Mouse (Mus musculus): ENCODE data around the gene D730048I06Rik. TPM values are rescaled to one million over a fixed set of nuclear protein-coding genes. Genes with fewer than 3 reads are reported as not detected.
"Not testable (repeated sequence)": the region's sequence is repeated elsewhere in the genome, so short reads cannot be mapped to it uniquely, and the experiment has no call there.

D730048I06Rik gene
- polyA plus RNA-seq (2016; fragmentation: Nextera tagmentation; extraction: Ambion mirVana), result not detected in 2 replicates

DNA sequence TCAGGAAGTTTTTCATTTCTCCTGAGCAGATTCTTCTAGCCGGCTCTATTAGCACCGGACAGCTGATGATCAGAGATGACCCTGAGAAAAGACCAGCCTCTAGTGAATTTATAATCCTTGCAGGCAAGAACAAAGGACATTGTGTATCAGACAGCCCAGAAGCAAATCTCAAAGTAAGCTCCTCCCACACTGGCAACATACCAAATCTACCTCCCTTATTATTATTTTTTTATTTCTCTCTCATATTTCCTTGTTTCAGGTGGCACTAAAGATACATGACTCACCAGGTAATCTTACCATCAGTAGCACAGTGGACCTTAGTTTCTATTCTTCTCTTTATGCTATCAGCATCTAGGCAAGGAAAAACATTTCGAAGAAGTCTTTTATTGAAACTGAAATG is at the start of gene D730048I06Rik, which contains the start of gene Gm27235:
TSS of gene D730048I06Rik (minus strand) at position 112 of the 400 bp plus-strand sequence.
TSS of gene Gm27235 (minus strand) at position 101 of the 400 bp plus-strand sequence.
- no peak within 1 kb of the TSS for H3K27ac ChIP-seq
- WGBS, result 89% methylated on average over 3 of the region's 3 CpGs
- no peaks in the 10 kb centered on the region for H3K36me3 ChIP-seq
- H3K9me3 ChIP-seq, result peaks cover 45% of the 10 kb centered on the region
- no peak for DNase-seq (ENCODE audit: low spot score)
- H3K4me1 ChIP-seq (replicated peaks), result no peaks in the 10 kb centered on the region
- no peak within 1 kb of the TSS for H3K4me3 ChIP-seq
- H3K27me3 ChIP-seq (ENCODE audit: insufficient read depth, poor library complexity, severe bottlenecking), result no peaks in the 10 kb centered on the region

DNA sequence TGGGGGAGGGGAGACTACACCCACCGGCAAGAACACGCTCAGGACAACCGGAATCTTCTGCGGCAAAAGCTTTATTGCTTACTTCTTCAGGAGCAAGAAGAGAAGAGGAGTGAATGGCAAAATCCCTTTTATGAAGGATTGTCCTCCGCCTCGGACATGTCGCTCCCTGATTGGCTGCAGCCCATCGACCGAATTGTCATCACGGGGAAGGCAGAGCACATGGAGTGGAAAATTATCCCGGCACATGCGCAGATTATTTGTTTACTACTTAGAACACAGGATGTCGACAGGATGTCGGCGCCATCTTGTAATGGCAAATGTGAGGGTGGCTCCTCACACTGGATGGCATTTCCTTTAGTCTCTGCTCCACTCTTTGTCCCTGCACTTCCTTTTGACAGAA is 28.0 kb upstream of the D730048I06Rik start:
- not testable (repeated sequence) for H3K27ac ChIP-seq; DNase-seq (ENCODE audit: low spot score); H3K4me1 ChIP-seq (replicated peaks); H3K27me3 ChIP-seq (ENCODE audit: insufficient read depth, poor library complexity, severe bottlenecking); H3K4me3 ChIP-seq; H3K36me3 ChIP-seq
- WGBS, result 90% methylated on average over 15 of the region's 15 CpGs
- H3K9me3 ChIP-seq, result peaks cover 22% of the 10 kb centered on the region

- Histone ChIP-seq H3K27me3 (ENCODE audit: insufficient read depth, poor library complexity, severe bottlenecking) (no peaks in the 10 kb centered on the region), H3K36me3 (no peaks in the 10 kb centered on the region), H3K27ac (no peak overlapping the region), H3K4me3 (no peak overlapping the region), H3K9me3 (peaks cover 36% of the 10 kb centered on the region), H3K4me1 (replicated peaks) (no peaks in the 10 kb centered on the region)
- no peak for DNase-seq (ENCODE audit: low spot score)
Observed at GRCm38 (mm10) chr9:35798146-35798545, 8.2 kb upstream of the D730048I06Rik start.

DNA sequence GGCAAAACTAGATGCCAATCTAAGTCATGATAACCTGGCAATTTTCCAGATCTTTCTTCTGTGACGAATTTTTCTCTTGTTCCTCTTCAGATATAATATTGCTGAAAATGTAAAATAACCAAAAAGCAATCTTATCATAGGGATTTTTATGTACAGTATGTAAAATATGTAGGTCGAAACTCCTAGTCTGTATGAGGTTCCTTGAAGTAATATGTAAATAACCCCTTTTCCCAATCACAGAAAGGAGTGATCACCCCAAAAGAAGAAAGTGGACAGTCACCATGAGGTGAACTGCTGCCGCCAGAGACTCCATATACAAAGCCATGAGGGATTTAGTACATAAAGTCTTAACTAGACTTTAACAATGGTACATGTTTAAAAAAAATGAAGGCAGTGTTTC is 11.9 kb downstream of the D730048I06Rik start, which contains the start of gene Gm17727:
TSS of gene Gm17727 (minus strand) at position 101 of the 400 bp plus-strand sequence.
- Histone ChIP-seq H3K9me3 (peaks cover 34% of the 10 kb centered on the region), H3K36me3 (no peaks in the 10 kb centered on the region), H3K27ac (no peak within 1 kb of the TSS), H3K27me3 (ENCODE audit: insufficient read depth, poor library complexity, severe bottlenecking) (no peaks in the 10 kb centered on the region), H3K4me3 (no peak within 1 kb of the TSS), H3K4me1 (replicated peaks) (no peaks in the 10 kb centered on the region)
- 65% methylated on average over 3 of the region's 3 CpGs for WGBS
- no peak for DNase-seq (ENCODE audit: low spot score)

GRCm38 (mm10) chr9:35756843-35757242 is 33.1 kb downstream of the D730048I06Rik start:
- no peaks in the 10 kb centered on the region for H3K9me3 ChIP-seq
- no peak for DNase-seq (ENCODE audit: low spot score)
- no peaks in the 10 kb centered on the region for H3K4me1 ChIP-seq (replicated peaks)
- no peaks in the 10 kb centered on the region for H3K36me3 ChIP-seq
- no peaks in the 10 kb centered on the region for H3K27me3 ChIP-seq (ENCODE audit: insufficient read depth, poor library complexity, severe bottlenecking)
- H3K4me3 ChIP-seq, result no peak overlapping the region
- no peak overlapping the region for H3K27ac ChIP-seq

GRCm38 (mm10) chr9:35740749-35741148 is 49.2 kb downstream of the D730048I06Rik start, which contains the start of gene Gm17677:
Gm17677 (plus strand) TSS chr9:35741049.
- H3K4me1 ChIP-seq (replicated peaks), result no peaks in the 10 kb centered on the region
- no peak for DNase-seq (ENCODE audit: low spot score)
- H3K36me3 ChIP-seq, result no peaks in the 10 kb centered on the region
- H3K27ac ChIP-seq, result no peak within 1 kb of the TSS
- no peaks in the 10 kb centered on the region for H3K27me3 ChIP-seq (ENCODE audit: insufficient read depth, poor library complexity, severe bottlenecking)
- peaks cover 37% of the 10 kb centered on the region for H3K9me3 ChIP-seq
- H3K4me3 ChIP-seq, result no peak within 1 kb of the TSS

Other genes with a start within 250 kb of the D730048I06Rik start
- 7.3 and 8.1 TPM in 2 replicates for gene Ddx25, start 231.6 kb downstream of the D730048I06Rik start, polyA plus RNA-seq (2016; fragmentation: Nextera tagmentation; extraction: Ambion mirVana)
- 15.8 and 17.8 TPM in 2 replicates for gene Pus3, start 231.5 kb downstream of the D730048I06Rik start, polyA plus RNA-seq (2016; fragmentation: Nextera tagmentation; extraction: Ambion mirVana)
- gene Pate2, start 219.8 kb downstream of the D730048I06Rik start, polyA plus RNA-seq (2016; fragmentation: Nextera tagmentation; extraction: Ambion mirVana), result 1.5 and 1.7 TPM in 2 replicates
- gene Hyls1, start 219.7 kb downstream of the D730048I06Rik start, polyA plus RNA-seq (2016; fragmentation: Nextera tagmentation; extraction: Ambion mirVana), result 24.2 and 26.8 TPM in 2 replicates
- gene Pate4, start 178.2 kb downstream of the D730048I06Rik start, polyA plus RNA-seq (2016; fragmentation: Nextera tagmentation; extraction: Ambion mirVana), result not detected in 2 replicates
- not detected in 2 replicates for gene Pate3, start 141.9 kb downstream of the D730048I06Rik start, polyA plus RNA-seq (2016; fragmentation: Nextera tagmentation; extraction: Ambion mirVana)
- gene Pate1, start 102.7 kb downstream of the D730048I06Rik start, polyA plus RNA-seq (2016; fragmentation: Nextera tagmentation; extraction: Ambion mirVana), result not detected in 2 replicates
- gene Gm17677, start 49.1 kb downstream of the D730048I06Rik start, polyA plus RNA-seq (2016; fragmentation: Nextera tagmentation; extraction: Ambion mirVana), result not detected in 2 replicates
- gene Gm17727, start 12.0 kb downstream of the D730048I06Rik start, polyA plus RNA-seq (2016; fragmentation: Nextera tagmentation; extraction: Ambion mirVana), result not detected in 2 replicates
- gene Gm27235, start within 50 bp of the D730048I06Rik start, polyA plus RNA-seq (2016; fragmentation: Nextera tagmentation; extraction: Ambion mirVana), result not detected in 2 replicates
- not detected in 2 replicates for gene 9230110F15Rik, start 54.0 kb upstream of the D730048I06Rik start, polyA plus RNA-seq (2016; fragmentation: Nextera tagmentation; extraction: Ambion mirVana)
- gene 9230113P08Rik, start 118.3 kb upstream of the D730048I06Rik start, polyA plus RNA-seq (2016; fragmentation: Nextera tagmentation; extraction: Ambion mirVana), result not detected in 2 replicates

Data from hindbrain, embryonic 10.5 days (tissue).